Mouse (Mus musculus) liver, postnatal 0 days (tissue): Measurements from ENCODE around the gene Tstd3.

ENCODE experiments used
- CTCF ChIP-seq: sonication (generic); IDR thresholded peaks from 2 replicates; pipeline ENCODE4 v1.5.1; 2016; ENCODE audit warnings: antibody characterized with exemption, low read depth
- EP300 ChIP-seq: IDR thresholded peaks from 2 replicates; pipeline ENCODE4 v1.6.1; 2016; ENCODE audit warnings: antibody characterized with exemption, low read depth, mild to moderate bottlenecking

- peak; percentile 94 for TF ChIP-seq CTCF
- no peak for TF ChIP-seq EP300
Observed at GRCm38 (mm10) chr4:21766863-21767304, at the start of gene Tstd3, which contains the start of gene Usp45.
